Mouse (Mus musculus): Measurements from ENCODE around the gene Kcnj4. TPM values are rescaled to one million over a fixed set of nuclear protein-coding genes. Genes with fewer than 3 reads are reported as not detected.

Kcnj4 gene
- polyA plus RNA-seq, 2 experiments, result 0.43 TPM; not detected in 1

DNA sequence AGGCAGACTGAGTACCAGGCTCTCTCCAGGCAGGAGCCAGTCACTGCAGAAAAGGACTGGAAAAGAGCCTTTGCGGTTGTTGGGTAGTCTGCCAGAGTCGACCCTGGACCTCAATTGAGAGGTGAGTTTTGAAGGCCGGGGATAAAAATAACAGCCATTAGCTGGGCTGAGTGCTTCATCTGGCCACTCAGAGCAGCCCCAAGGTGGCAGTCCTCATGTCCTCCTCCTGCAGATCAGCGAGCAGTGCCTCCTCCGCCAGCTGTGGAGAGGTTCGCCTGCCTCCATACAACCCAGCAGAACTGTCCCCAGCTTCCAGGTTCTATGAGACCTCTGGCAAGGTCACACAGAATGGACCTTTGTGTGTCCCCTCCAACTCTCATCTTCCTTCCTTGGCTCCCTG is 27.8 kb downstream of the Kcnj4 start:
- DNase-seq (ENCODE audit: low spot score), result no peak

DNA sequence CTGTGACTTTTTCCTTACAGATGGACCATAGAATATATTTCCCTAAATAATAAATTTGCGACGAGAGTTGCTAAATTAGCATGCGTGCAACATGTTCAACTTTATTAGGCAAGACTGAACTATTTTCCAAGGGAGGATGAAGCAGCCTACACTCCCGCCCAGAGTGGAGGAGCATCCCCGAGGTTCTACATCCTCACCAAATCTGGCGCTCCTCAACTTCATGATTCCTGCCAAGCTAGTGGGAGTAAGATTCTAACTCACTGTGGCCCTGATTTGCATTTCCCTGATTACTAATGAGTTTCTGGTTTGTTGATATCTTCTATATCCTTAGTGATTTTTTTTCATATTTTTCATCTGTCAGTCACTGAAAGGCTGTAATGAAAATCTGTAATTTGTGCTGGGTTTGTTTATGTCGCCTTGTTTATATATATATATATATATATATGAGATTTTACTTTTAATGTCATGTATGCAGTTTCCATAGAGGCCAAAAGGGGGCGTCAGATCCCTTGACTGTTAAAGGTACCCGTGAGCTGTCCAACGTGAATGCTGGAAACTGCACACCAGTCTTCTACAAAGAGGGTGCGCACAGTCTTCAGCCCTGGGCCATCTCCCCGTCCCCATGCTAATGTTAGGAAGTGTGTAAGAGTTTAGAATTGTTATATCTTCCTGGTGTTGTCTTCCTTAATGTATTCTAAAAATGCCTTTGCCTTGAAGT is 31.2 kb downstream of the Kcnj4 start:
- Histone ChIP-seq H3K9me3 (ENCODE audit: control insufficient read depth, low read length) (no peaks in the 10 kb centered on the region), H3K27me3 (ENCODE audit: control insufficient read depth, insufficient read depth, low read length) (no peaks in the 10 kb centered on the region), H3K9ac (ENCODE audit: low read depth, low read length, severe bottlenecking) (no peak overlapping the region), H3K27ac (replicated peaks; ENCODE audit: low read depth, low read length) (no peak overlapping the region), H3K4me2 (replicated peaks; ENCODE audit: low read depth, low read length, severe bottlenecking) (no peak overlapping the region), H3K4me1 (ENCODE audit: control insufficient read depth, insufficient read depth, low read length) (0 out of 2 replicates have a peak, but pooled peaks cover 4% of the 10 kb centered on the region), H3K36me3 (ENCODE audit: control insufficient read depth, insufficient read depth, low read length) (no peaks in the 10 kb centered on the region), H3K4me3 (replicated peaks; ENCODE audit: low read length) (no peak overlapping the region)
- TF ChIP-seq POLR2A (IDR thresholded peaks at IDR 0.05; ENCODE audit: borderline replicate concordance, extremely low read depth, insufficient read depth, insufficient read length), result no peak
- DNase-seq (ENCODE audit: low spot score), result no peak
- WGBS, result 54% methylated on average over 12 of the region's 12 CpGs
- no peak for ATAC-seq (ENCODE audit: low FRiP score, low read depth)

More for the DNA sequence above, 27.8 kb downstream of the Kcnj4 start:
- no peaks in the 10 kb centered on the region for H3K4me1 ChIP-seq (ENCODE audit: control insufficient read depth, insufficient read depth, low read length)
- H3K27me3 ChIP-seq (ENCODE audit: control insufficient read depth, insufficient read depth, low read length), result no peaks in the 10 kb centered on the region
- no peak for TF ChIP-seq POLR2A (IDR thresholded peaks at IDR 0.05; ENCODE audit: borderline replicate concordance, extremely low read depth, insufficient read depth, insufficient read length)
- ATAC-seq (ENCODE audit: low FRiP score, low read depth), result no peak
- H3K36me3 ChIP-seq (ENCODE audit: control insufficient read depth, insufficient read depth, low read length), result no peaks in the 10 kb centered on the region
- no peaks in the 10 kb centered on the region for H3K9me3 ChIP-seq (ENCODE audit: control insufficient read depth, low read length)
- H3K4me3 ChIP-seq (replicated peaks; ENCODE audit: low read length), result no peak overlapping the region
- no peak overlapping the region for H3K27ac ChIP-seq (replicated peaks; ENCODE audit: low read depth, low read length)
- no peak overlapping the region for H3K9ac ChIP-seq (ENCODE audit: low read depth, low read length, severe bottlenecking)
- WGBS, result 51% methylated on average over 6 of the region's 6 CpGs
- H3K4me2 ChIP-seq (replicated peaks; ENCODE audit: low read depth, low read length, severe bottlenecking), result no peak overlapping the region

DNA sequence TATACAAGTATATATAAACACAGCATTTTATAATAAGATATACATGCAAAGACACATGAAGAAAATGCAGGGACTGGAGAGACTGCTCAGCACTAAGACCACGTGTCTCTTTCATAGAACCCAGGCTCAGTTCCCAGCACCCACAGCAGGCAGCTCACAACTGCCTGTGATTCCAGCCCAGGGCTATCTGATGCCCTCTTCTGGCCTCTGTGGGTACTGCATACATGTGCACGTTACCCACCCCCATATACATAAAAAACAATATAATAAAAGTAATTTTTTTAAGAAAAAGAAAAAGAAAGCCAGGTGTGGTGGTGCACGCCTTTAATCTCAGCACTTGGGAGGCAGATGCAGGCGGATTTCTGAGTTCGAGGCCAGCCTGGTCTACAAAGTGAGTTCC is 32.0 kb downstream of the Kcnj4 start:
- H3K27ac ChIP-seq (replicated peaks; ENCODE audit: low read depth, low read length), result no peak overlapping the region
- 0 out of 2 replicates have a peak, but pooled peaks cover 4% of the 10 kb centered on the region for H3K4me1 ChIP-seq (ENCODE audit: control insufficient read depth, insufficient read depth, low read length)
- H3K9me3 ChIP-seq (ENCODE audit: control insufficient read depth, low read length), result no peaks in the 10 kb centered on the region
- no peaks in the 10 kb centered on the region for H3K36me3 ChIP-seq (ENCODE audit: control insufficient read depth, insufficient read depth, low read length)
- H3K27me3 ChIP-seq (ENCODE audit: control insufficient read depth, insufficient read depth, low read length), result no peaks in the 10 kb centered on the region
- WGBS, result 85% methylated on average over 5 of the region's 5 CpGs
- no peak overlapping the region for H3K4me2 ChIP-seq (replicated peaks; ENCODE audit: low read depth, low read length, severe bottlenecking)
- H3K9ac ChIP-seq (ENCODE audit: low read depth, low read length, severe bottlenecking), result no peak overlapping the region
- no peak for ATAC-seq (ENCODE audit: low FRiP score, low read depth)
- no peak overlapping the region for H3K4me3 ChIP-seq (replicated peaks; ENCODE audit: low read length)
- no peak for TF ChIP-seq POLR2A (IDR thresholded peaks at IDR 0.05; ENCODE audit: borderline replicate concordance, extremely low read depth, insufficient read depth, insufficient read length)
- no peak for DNase-seq (ENCODE audit: low spot score)

DNA sequence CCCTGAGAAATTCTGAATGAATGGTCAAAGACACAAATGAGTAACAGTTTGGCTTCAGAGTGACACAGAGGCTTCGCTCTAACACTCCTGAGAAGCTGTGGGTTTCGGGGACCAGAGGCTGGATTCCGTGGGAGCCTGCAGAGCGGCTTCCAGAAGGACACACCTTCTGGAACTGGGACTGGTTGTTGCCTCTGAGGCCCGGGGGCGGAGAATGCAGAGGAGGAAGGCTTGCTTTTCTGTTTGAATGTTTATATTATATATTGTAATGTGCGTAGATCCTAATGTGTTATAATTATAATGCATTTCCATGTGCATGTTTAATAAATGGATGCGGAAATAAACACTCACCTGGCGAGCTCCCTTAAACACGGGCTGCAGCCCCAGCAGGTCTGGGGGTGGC is 33.9 kb downstream of the Kcnj4 start:
- Histone ChIP-seq H3K4me3 (replicated peaks; ENCODE audit: low read length) (no peak overlapping the region), H3K27ac (replicated peaks; ENCODE audit: low read depth, low read length) (no peak overlapping the region), H3K9me3 (ENCODE audit: control insufficient read depth, low read length) (no peaks in the 10 kb centered on the region), H3K27me3 (ENCODE audit: control insufficient read depth, insufficient read depth, low read length) (no peaks in the 10 kb centered on the region), H3K9ac (ENCODE audit: low read depth, low read length, severe bottlenecking) (no peak overlapping the region), H3K36me3 (ENCODE audit: control insufficient read depth, insufficient read depth, low read length) (no peaks in the 10 kb centered on the region), H3K4me2 (replicated peaks; ENCODE audit: low read depth, low read length, severe bottlenecking) (peak overlapping the region; percentile 32), H3K4me1 (ENCODE audit: control insufficient read depth, insufficient read depth, low read length) (0 out of 2 replicates have a peak, but pooled peaks cover 4% of the 10 kb centered on the region)
- 49% methylated on average over 10 of the region's 10 CpGs for WGBS
- ATAC-seq (ENCODE audit: low FRiP score, low read depth), result no peak
- no peak for TF ChIP-seq POLR2A (IDR thresholded peaks at IDR 0.05; ENCODE audit: borderline replicate concordance, extremely low read depth, insufficient read depth, insufficient read length)
- no peak for DNase-seq (ENCODE audit: low spot score)

DNA sequence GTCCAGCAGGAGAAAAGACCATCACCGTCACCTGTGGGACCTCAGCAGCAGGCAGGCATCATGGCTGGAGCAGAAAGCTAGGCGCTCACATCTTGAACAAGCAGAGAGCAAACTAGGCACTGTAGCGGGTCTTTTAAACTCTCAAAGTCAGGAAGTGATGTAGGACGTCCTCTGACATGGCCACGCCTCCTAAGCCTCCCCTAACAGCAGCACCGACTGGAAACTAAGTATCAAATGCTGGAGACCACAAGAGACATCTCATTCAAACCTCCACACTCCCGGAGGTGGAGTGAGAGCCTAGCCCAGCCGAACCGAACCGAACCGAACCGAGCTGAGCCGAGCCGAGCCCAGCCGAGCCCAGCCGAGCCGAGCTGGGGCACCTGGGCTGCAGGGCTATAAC is 34.5 kb downstream of the Kcnj4 start:
- no peak for ATAC-seq (ENCODE audit: low FRiP score, low read depth)
- 0 out of 2 replicates have a peak, but pooled peaks cover 4% of the 10 kb centered on the region for H3K4me1 ChIP-seq (ENCODE audit: control insufficient read depth, insufficient read depth, low read length)
- 28% methylated on average over 17 of the region's 17 CpGs for WGBS
- no peak overlapping the region for H3K9ac ChIP-seq (ENCODE audit: low read depth, low read length, severe bottlenecking)
- peak; percentile 14 for DNase-seq (ENCODE audit: low spot score)
- no peak for TF ChIP-seq POLR2A (IDR thresholded peaks at IDR 0.05; ENCODE audit: borderline replicate concordance, extremely low read depth, insufficient read depth, insufficient read length)
- no peaks in the 10 kb centered on the region for H3K27me3 ChIP-seq (ENCODE audit: control insufficient read depth, insufficient read depth, low read length)
- H3K27ac ChIP-seq (replicated peaks; ENCODE audit: low read depth, low read length), result no peak overlapping the region
- peak overlapping the region; percentile 25 for H3K4me3 ChIP-seq (replicated peaks; ENCODE audit: low read length)
- peak overlapping the region; percentile 32 for H3K4me2 ChIP-seq (replicated peaks; ENCODE audit: low read depth, low read length, severe bottlenecking)
- H3K36me3 ChIP-seq (ENCODE audit: control insufficient read depth, insufficient read depth, low read length), result no peaks in the 10 kb centered on the region
- H3K9me3 ChIP-seq (ENCODE audit: control insufficient read depth, low read length), result no peaks in the 10 kb centered on the region
